Mouse (Mus musculus) liver, embryonic 14.5 days (tissue): ENCODE data around the gene Rbm17. TPM values are rescaled to one million over a fixed set of nuclear protein-coding genes. Genes with fewer than 3 reads are reported as not detected.
A peak's percentile ranks its signal among the peaks of the same experiment; 100 is the strongest.

Experiments used
- ATAC-seq: fragments of 200-750 bp; cut with Nextera tagmentation; 2 replicates; pipeline ENCODE4 v1.8.0; 2017; ENCODE audit warnings: moderate number of reproducible peaks, mild to moderate bottlenecking, moderate library complexity; ENCODE audit not compliant: insufficient read depth
- DNase-seq, 3 experiments: peaks; one replicate each; pipeline ENCODE4 v3.0.0-alpha.2; 2012 to 2013; ENCODE audit warnings: low read depth in 3 of 3, low spot score in 3 of 3
- H3K27ac ChIP-seq: fragments of 300-500 bp; sonication (generic); 2 replicates; pipeline ENCODE4 v1.5.1; 2014; ENCODE audit warnings: moderate library complexity, mild to moderate bottlenecking, control low read depth, inconsistent platforms
- H3K27me3 ChIP-seq: fragments of 300-500 bp; sonication (generic); 2 replicates; pipeline ENCODE4 v1.6.1; 2014; ENCODE audit warnings: mild to moderate bottlenecking, low read length, moderate library complexity; ENCODE audit not compliant: control insufficient read depth, insufficient read depth
- H3K36me3 ChIP-seq: fragments of 300-500 bp; sonication (generic); replicated peaks from 2 replicates; pipeline ENCODE4 v1.6.1; 2014; ENCODE audit warnings: low read depth; ENCODE audit not compliant: control insufficient read depth, insufficient read depth
- H3K4me1 ChIP-seq, 2 experiments: fragments of 200-500 bp in 1 of 2; fragments of 300-500 bp in 1 of 2; sonication (generic) in 1 of 2; replicated peaks; 2 replicates each; pipeline ENCODE4 v1.6.1; 2012 to 2014; ENCODE audit warnings: antibody characterized with exemption in 1 of 2, inconsistent platforms in 1 of 2, low read length in 1 of 2; ENCODE audit not compliant: control insufficient read depth in 2 of 2, insufficient read depth in 2 of 2
- H3K4me2 ChIP-seq: fragments of 300-500 bp; sonication (generic); 2 replicates; pipeline ENCODE4 v1.6.1; 2014; ENCODE audit warnings: low read depth, mild to moderate bottlenecking, control low read depth, moderate library complexity
- H3K4me3 ChIP-seq, 2 experiments: fragments of 200-500 bp in 1 of 2; fragments of 300-500 bp in 1 of 2; sonication (generic) in 1 of 2; 2 replicates each; pipeline ENCODE4 v1.5.1; 2012 to 2014; ENCODE audit warnings: low read depth in 2 of 2, low read length in 2 of 2, mild to moderate bottlenecking in 2 of 2, control low read depth in 1 of 2, inconsistent platforms in 1 of 2, moderate library complexity in 1 of 2; ENCODE audit not compliant: insufficient read depth in 1 of 2
- H3K9ac ChIP-seq: fragments of 300-500 bp; sonication (generic); replicated peaks from 2 replicates; pipeline ENCODE4 v1.6.1; 2014; ENCODE audit warnings: mild to moderate bottlenecking, control low read depth, moderate library complexity
- H3K9me3 ChIP-seq: fragments of 300-500 bp; sonication (generic); 2 replicates; pipeline ENCODE4 v1.6.1; 2016; ENCODE audit warnings: low read length, mixed read lengths; ENCODE audit not compliant: control insufficient read depth
- CTCF ChIP-seq: IDR thresholded peaks from 2 replicates; pipeline ENCODE4 v1.5.1; 2016; ENCODE audit warnings: antibody characterized with exemption, low read depth, control low read depth
- EP300 ChIP-seq: IDR thresholded peaks from 2 replicates; pipeline ENCODE4 v1.6.1; 2016; ENCODE audit warnings: antibody characterized with exemption, low read depth
- WGBS: fragments of 180-500 bp; shearing (Covaris S2); extraction: QIAGEN DNeasy Blood & Tissue Kit; methylation state at CpG from one replicate; pipeline ENCODE4 v1.1.7; 2014; ENCODE audit not compliant: insufficient replicate concordance; 5-methylcytosine and 5-hydroxymethylcytosine counted together
- polyA plus RNA-seq, 2 experiments: library from polyadenylated mRNA; depleted of rRNA in 1 of 2; stranded (reverse) in 1 of 2; unstranded in 1 of 2; fragments of >200 nt; fragmentation: Nextera tagmentation in 1 of 2; extraction: Ambion mirVana in 1 of 2; gene quantifications; 2 replicates each; pipeline versions ENCODE4 v1.2.1 to v1.2.3; 2012 to 2014

Gene Rbm17
- polyA plus RNA-seq, 2 experiments, result 53.2 to 63.0 TPM

- no peak for ATAC-seq
- H3K9me3 ChIP-seq, result no peaks in the 10 kb centered on the region
- 63% methylated on average over 7 of the region's 7 CpGs for WGBS
- H3K36me3 ChIP-seq, result no peaks in the 10 kb centered on the region
- H3K9ac ChIP-seq, result no peak overlapping the region
- peaks cover 5% of the 10 kb centered on the region for H3K27me3 ChIP-seq
- H3K27ac ChIP-seq, result no peak overlapping the region
- DNase-seq, result no peak
- no peak overlapping the region for H3K4me3 ChIP-seq
- H3K4me2 ChIP-seq, result no peak overlapping the region
- no peaks in the 10 kb centered on the region; a peak in 1 of 4 replicates for H3K4me1 ChIP-seq
- TF ChIP-seq EP300 (no peak), CTCF (no peak)
Observed at GRCm38 (mm10) chr2:11558654-11559053, 45.3 kb downstream of the Rbm17 start.

GRCm38 (mm10) chr2:11557244-11557643 is 46.7 kb downstream of the Rbm17 start:
- DNase-seq, result no peak
- TF ChIP-seq EP300 (no peak), CTCF (no peak)
- no peak overlapping the region for H3K4me2 ChIP-seq
- no peak overlapping the region for H3K9ac ChIP-seq
- no peaks in the 10 kb centered on the region for H3K9me3 ChIP-seq
- no peaks in the 10 kb centered on the region for H3K36me3 ChIP-seq
- H3K4me3 ChIP-seq, result no peak overlapping the region
- no peak overlapping the region for H3K27ac ChIP-seq
- ATAC-seq, result no peak
- peaks cover 0 to 3% of the 10 kb centered on the region in 2 experiments; a peak in 1 of 4 replicates for H3K4me1 ChIP-seq
- peaks cover 14% of the 10 kb centered on the region for H3K27me3 ChIP-seq
- 33% methylated on average over 3 of the region's 3 CpGs for WGBS

GRCm38 (mm10) chr2:11555316-11555715 is 48.6 kb downstream of the Rbm17 start:
- Histone ChIP-seq H3K36me3 (no peaks in the 10 kb centered on the region), H3K4me3 (no peak overlapping the region), H3K9me3 (no peaks in the 10 kb centered on the region), H3K4me2 (no peak overlapping the region), H3K9ac (no peak overlapping the region), H3K27ac (no peak overlapping the region), H3K4me1 (peaks cover 0 to 4% of the 10 kb centered on the region in 2 experiments; a peak in 1 of 4 replicates), H3K27me3 (peaks cover 14% of the 10 kb centered on the region)
- ATAC-seq (no peak), DNase-seq (no peak)
- no peak for TF ChIP-seq CTCF
- TF ChIP-seq EP300, result no peak
- 65% methylated on average over 6 of the region's 6 CpGs for WGBS

GRCm38 (mm10) chr2:11553471-11554400 is 50.2 kb downstream of the Rbm17 start, which contains the start of gene Pfkfb3:
Pfkfb3 (minus strand) TSS chr2:11554077.
- peak within 1 kb of the TSS; percentile 26 to 31 for H3K4me3 ChIP-seq
- 1% methylated on average over 61 of the region's 67 CpGs for WGBS
- H3K4me2 ChIP-seq, result peak within 1 kb of the TSS; percentile 48
- peak within 1 kb of the TSS; percentile 0; the same call in 1 of the 2 replicates for H3K9ac ChIP-seq
- H3K9me3 ChIP-seq, result no peaks in the 10 kb centered on the region
- no peaks in the 10 kb centered on the region for H3K36me3 ChIP-seq
- ATAC-seq, result peak; percentile 71
- DNase-seq, result no peak
- peaks cover 0 to 4% of the 10 kb centered on the region in 2 experiments; a peak in 1 of 4 replicates for H3K4me1 ChIP-seq
- no peak within 1 kb of the TSS for H3K27ac ChIP-seq
- TF ChIP-seq CTCF (no peak), EP300 (no peak)
- H3K27me3 ChIP-seq, result peaks cover 14% of the 10 kb centered on the region

GRCm38 (mm10) chr2:11552966-11553451 is 50.9 kb downstream of the Rbm17 start:
- Histone ChIP-seq H3K4me1 (peaks cover 0 to 4% of the 10 kb centered on the region in 2 experiments; a peak in 1 of 4 replicates), H3K36me3 (no peaks in the 10 kb centered on the region), H3K9ac (no peak overlapping the region), H3K9me3 (no peaks in the 10 kb centered on the region), H3K4me3 (peak overlapping the region; percentile 26 to 31), H3K27me3 (peaks cover 14% of the 10 kb centered on the region), H3K27ac (no peak overlapping the region), H3K4me2 (peak overlapping the region; percentile 48)
- DNase-seq (no peak), ATAC-seq (peak; percentile 22; the same call in 1 of the 2 replicates)
- WGBS, result 4% methylated on average over 15 of the region's 15 CpGs
- no peak for TF ChIP-seq CTCF
- no peak for TF ChIP-seq EP300
